Mouse (Mus musculus) cerebellum, postnatal 36 days (tissue): ENCODE results near the gene Mios.

ENCODE experiments used
- DNase-seq, 2 experiments: peaks; one replicate each; pipeline ENCODE4 v3.0.0; 2021 to 2022; ENCODE audit warnings: mixed read lengths in 2 of 2

The Mios gene

GRCm38 (mm10) chr6:8209047-8209865 is at the start of gene Mios:
Gene Mios (plus strand): TSS chr6:8209222.
- DNase-seq, result peak; percentile 87 to 91

- no peak for DNase-seq
These were observed 49.0 kb upstream of the Mios start for GRCm38 (mm10) chr6:8160001-8160400.

GRCm38 (mm10) chr6:8164741-8165140 is 44.3 kb upstream of the Mios start:
- DNase-seq, result no peak

- no peak for DNase-seq
These were observed 36.9 kb upstream of the Mios start for GRCm38 (mm10) chr6:8172101-8172500.

GRCm38 (mm10) chr6:8174062-8174461 is 35.0 kb upstream of the Mios start:
- DNase-seq, result no peak

GRCm38 (mm10) chr6:8175346-8175745 is 33.7 kb upstream of the Mios start:
- DNase-seq, result peak; percentile 10 to 24

GRCm38 (mm10) chr6:8176116-8176515 is 32.9 kb upstream of the Mios start:
- DNase-seq, result no peak

- DNase-seq, result peak; percentile 15 to 52
These were observed 30.6 kb upstream of the Mios start for GRCm38 (mm10) chr6:8178397-8178941.

GRCm38 (mm10) chr6:8188599-8189233 is 20.3 kb upstream of the Mios start:
- DNase-seq, result peak in 1 of 2 experiments; percentile 11

GRCm38 (mm10) chr6:8189917-8190316 is 19.1 kb upstream of the Mios start:
- DNase-seq, result no peak

- DNase-seq, result no peak
These were observed 16.5 kb upstream of the Mios start, which contains the start of gene Col28a1 for GRCm38 (mm10) chr6:8192517-8192916. Gene Col28a1 (minus strand): TSS chr6:8192617.

- peak in 1 of 2 experiments; percentile 9 for DNase-seq
These were observed 804 bp downstream of the Mios start for GRCm38 (mm10) chr6:8209866-8210186.

- peak in 1 of 2 experiments; percentile 12 for DNase-seq
These were observed 1.6 kb downstream of the Mios start for GRCm38 (mm10) chr6:8210661-8211060.

GRCm38 (mm10) chr6:8227035-8227434 is 18.0 kb downstream of the Mios start:
- DNase-seq, result no peak

- no peak for DNase-seq
These were observed 19.6 kb downstream of the Mios start for GRCm38 (mm10) chr6:8228596-8228995.

- no peak for DNase-seq
These were observed 49.3 kb downstream of the Mios start for GRCm38 (mm10) chr6:8258316-8258715.

GRCm38 (mm10) chr6:8259004-8259666 is 50.1 kb downstream of the Mios start, which contains the start of the genes Rpa3, Umad1 and Gm45062:
Gene Rpa3 (minus strand): TSS chr6:8259173.
Gene Umad1 (plus strand): TSS chr6:8259288.
Gene Gm45062 (plus strand): TSS chr6:8259450.
- DNase-seq, result peak; percentile 97 to 98

- no peak for DNase-seq
These were observed 50.6 kb downstream of the Mios start for GRCm38 (mm10) chr6:8259667-8260044.

GRCm38 (mm10) chr6:8271047-8271446 is 62.0 kb downstream of the Mios start:
- no peak for DNase-seq

GRCm38 (mm10) chr6:8274387-8275054 is 65.5 kb downstream of the Mios start:
- DNase-seq, result peak; percentile 55 to 58

- DNase-seq, result peak; percentile 75 to 87
These were observed 66.1 kb downstream of the Mios start for GRCm38 (mm10) chr6:8275098-8275497.

GRCm38 (mm10) chr6:8276431-8276830 is 67.4 kb downstream of the Mios start:
- DNase-seq, result no peak
